Mouse (Mus musculus) fibroblast of lung, adult 2 months (primary cell): ENCODE measurements around the gene Nr2e1.

Experiments used
- DNase-seq: peaks from one replicate; pipeline ENCODE4 v3.0.0-alpha.2; 2011; ENCODE audit warnings: low read depth

Gene Nr2e1

DNA sequence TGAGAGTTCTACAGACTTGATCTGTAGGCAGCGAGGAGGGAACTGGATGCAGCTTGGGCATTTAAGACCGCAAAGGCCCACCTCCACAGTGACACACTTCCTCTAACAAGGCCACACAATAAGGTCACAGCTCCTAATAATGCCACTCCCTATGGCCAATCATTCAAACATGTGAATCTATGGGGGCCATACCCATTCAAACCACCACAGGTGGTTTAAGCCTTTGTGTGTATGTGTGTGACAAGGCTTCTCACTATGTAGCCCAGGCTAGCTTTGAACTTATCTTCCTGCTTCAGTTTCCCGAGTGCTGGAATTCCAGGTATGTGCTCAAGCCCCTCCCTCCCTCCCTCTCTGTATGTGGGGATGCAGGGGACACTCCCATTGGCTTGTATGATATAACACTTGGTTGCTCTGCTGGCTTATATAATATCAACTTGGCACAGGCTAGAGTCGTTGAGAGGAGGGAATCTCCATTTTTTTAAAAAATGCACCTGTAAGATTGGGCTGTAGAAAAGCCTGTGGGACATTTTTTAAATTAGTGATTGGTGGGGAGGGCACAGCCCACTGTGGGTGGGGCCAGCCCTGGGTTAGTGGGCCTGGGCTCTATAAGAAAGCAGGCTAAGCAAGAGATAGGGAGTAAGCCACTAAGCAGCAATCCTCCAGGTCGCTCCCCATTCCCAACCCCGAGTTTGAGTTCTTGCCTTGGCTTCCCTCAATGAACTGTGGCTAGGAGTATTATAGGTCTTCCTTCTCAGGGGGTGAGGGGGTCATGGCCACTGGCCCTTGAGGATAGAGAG, 37.5 kb downstream of the Nr2e1 start:
- DNase-seq = no peak

DNA sequence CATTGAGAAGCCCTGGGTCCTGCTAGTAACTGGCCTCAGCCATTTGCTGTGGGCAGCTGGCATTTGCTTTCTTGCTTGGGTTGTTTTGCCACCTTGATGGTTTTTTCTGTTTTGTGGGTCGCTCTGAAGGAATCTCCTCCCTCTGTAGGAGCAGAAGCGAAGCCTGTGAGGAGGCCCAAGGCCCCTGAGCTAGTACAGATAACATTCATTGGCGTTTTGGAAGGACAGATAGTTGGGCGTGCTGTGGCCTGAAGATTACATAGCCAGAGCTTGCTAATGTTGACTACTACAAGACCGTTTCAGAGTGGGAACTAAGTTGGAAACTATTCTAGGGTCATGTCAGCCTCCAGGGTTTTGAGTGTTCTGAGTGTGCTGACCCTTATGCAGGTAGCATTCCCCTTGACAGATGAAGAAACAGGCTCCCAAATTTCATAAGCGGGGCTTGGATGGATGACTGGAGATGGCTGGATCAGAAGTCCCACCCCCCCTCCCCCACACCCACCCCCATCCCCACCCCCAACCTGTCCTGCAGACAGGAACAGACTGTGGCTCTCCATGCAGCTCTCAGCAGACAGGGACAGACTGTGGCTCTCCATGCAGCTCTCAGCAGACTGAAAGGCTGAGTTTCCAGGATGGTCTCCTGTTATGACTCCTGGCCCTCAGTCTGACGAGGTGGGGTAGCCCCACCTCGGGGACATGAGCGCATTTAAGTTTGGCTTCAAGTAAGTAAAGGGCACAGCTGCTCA, 45.7 kb downstream of the Nr2e1 start:
- no peak for DNase-seq

DNA sequence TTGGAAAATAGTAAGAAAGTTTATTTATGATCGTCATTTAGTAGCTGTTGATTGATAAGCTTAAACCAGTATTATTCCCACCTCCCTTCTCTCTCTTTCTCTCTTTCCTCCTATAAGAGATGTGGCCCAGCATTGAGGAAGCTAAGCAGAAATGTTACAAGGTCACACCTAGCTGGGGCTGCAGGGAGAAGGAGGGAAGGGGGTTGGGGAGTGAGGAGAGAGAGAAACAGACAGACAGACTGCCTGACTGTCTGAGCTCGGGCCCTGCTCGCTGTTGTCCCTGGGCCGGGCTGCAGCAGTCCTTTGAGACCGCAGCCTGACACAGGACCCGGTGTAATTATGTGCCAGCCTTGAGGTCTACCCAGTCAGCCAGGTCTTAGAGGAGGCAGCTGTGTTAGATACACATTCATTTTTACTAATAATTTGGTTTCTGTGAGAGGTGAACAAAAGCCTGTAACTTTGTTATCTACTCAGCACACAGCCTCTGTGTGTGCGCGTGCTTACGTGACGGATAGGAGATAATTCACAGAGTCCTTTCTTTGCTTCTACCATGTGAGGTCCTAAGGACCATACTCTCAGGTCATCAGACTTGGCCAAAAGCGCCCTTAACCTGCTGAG, 49.5 kb downstream of the Nr2e1 start:
- DNase-seq = no peak

DNA sequence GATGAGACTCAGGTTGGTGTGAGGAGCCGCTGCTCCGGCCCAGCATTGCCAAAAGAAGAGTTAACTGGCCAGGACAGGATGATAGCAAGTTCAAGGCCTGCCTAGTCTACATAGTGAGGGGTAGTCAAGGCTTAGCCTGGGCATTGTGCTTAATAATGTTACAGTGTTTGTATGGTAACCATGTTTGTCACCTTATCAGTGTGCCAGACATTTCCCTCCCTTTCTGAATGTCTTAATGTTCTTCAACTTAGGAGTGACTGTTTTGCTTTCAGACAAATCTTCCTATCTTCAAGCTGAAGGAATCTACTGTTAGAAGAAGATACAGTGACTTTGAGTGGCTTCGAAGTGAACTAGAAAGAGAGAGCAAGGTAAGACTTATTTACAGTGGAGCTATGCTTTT, 57.8 kb downstream of the Nr2e1 start:
- DNase-seq = no peak

DNA sequence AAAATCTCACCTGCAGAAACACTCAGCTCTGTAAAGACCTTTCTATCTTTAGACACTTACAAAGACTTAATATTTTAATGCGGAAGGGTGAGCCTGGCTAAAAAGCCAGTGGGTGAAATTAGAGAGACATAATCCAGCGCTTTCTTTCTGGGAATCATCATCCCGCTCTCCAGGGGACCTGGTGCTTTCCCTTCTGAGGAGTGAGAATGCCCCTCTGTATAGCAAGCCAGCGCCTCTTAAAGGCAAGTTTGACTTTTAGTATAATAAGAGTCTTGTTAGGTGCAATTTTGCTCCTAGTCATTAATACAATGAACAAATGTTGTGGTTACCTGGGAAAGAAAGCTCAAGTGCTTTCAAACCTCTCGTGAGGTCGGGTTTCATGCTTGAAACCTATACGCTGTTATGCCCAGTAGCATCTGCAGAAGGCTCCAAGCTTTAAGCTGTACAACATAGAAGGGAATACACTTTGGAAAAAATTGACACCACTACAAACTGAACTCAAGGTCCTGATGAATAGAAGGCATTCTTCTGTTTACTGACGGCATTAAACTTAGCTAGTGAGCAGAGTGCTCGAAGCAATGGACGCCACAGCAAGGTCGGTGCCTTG, 59.8 kb downstream of the Nr2e1 start:
- DNase-seq = no peak

DNA sequence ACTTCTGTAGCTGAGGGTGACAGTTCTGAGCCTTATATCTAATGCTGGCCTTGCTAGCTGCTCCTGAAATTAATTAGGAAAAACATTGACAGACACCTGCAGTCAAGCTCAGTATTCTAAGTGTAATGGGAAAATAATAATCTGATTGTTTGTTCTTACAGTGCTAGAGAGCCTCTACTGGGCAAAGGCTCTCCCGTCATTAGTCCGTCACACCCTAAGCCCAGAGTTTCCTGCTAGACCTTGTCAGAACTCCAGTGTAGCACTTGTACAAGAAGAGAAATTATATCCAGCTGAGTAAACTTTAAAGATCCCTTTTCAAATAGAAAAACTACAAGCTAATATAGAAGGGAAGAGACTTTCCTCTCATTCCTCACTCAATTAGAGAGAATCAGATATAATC, 60.5 kb downstream of the Nr2e1 start:
- no peak for DNase-seq

DNA sequence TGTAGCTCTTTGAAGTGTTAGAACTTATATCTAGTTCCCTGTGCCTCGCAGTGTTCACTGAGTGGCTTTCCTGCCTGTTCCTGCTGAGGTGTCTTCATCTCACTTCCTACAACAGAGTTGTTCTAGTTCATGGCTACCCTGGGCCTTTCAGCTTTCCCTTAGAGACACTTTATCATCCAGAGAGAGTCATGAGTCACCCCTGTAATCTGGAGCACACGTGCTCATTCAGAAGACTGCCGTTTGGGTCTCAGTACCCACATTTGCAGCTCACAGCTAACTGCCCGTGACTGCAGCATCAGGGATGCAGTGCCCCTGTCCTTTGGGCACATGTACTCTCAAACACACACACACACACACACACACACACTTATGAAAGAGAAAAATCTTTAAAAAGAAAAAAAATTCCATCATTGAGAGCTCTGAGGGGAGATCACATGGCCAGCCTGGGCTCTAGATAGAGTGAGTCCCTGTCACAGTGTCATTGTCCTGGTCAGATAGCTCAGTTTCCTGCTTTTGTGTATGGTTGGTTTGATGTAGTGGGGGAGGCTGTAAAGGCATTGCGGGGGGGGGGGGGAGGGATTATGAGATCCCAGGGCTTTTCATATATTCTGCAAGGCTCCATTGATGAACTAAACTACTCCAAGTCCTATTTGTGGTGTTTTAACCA, 62.0 kb downstream of the Nr2e1 start:
- DNase-seq = no peak

DNA sequence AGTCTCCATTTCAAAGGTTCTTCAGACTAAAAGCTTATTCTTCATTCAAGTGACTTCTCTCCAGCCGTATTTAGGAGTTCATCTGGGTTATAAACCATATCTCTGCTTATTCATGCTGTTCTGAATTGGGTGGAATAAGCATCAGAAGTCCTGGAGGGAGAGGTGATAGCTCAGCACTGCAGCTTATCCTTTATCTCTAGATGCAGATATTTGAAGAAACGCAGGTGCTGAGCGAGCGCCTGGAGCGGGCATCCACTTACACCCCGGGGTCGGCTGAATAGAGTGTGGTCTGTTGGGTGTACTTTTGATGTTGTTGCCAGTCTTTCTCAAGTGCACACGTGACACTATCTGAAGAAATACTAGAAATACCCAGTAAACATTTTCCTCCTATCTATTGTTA, 65.1 kb downstream of the Nr2e1 start:
- DNase-seq = no peak

DNA sequence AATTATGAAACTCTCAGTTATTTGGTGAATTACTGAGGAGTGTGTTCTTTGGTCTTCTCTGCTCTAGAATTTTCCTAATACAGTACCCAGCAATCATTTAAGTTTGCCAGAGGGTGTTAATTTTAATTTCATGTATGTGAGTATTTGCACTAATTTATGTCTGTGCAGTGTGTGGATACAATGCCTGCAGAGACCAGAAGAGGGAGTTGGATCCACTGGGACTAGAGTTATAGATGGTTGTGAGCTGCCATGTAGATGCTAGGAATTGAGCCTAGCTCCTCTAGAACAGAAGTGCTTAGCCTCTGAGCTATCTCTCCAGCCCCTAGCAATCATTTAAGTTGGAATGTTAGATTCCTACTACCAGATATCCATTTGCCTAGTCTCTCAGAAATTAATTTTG, 69.3 kb downstream of the Nr2e1 start:
- DNase-seq = no peak
